Mouse (Mus musculus) left cerebral cortex, adult 11 months (tissue): ENCODE measurements around the gene Trp53i11.

Experiments used
- DNase-seq: peaks from one replicate; pipeline ENCODE4 v3.0.0; 2022; ENCODE audit warnings: low spot score

Trp53i11 gene

GRCm38 (mm10) chr2:93243439-93244089 is 56.2 kb downstream of the Trp53i11 start:
- DNase-seq, result no peak

- no peak for DNase-seq
These were observed 56.7 kb downstream of the Trp53i11 start for GRCm38 (mm10) chr2:93244090-93244443.

GRCm38 (mm10) chr2:93249058-93249457 is 61.7 kb downstream of the Trp53i11 start:
- DNase-seq, result no peak

GRCm38 (mm10) chr2:93250611-93251010 is 63.3 kb downstream of the Trp53i11 start:
- no peak for DNase-seq
